Mouse (Mus musculus) right cerebral cortex, postnatal 36 days (tissue): ENCODE results near the gene Abcc9.
"Not testable (repeated sequence)": the region's sequence is repeated elsewhere in the genome, so short reads cannot be mapped to it uniquely, and the experiment has no call there.

ENCODE experiments used
- DNase-seq, 2 experiments: peaks; one replicate each; pipeline ENCODE4 v3.0.0; 2022; ENCODE audit warnings: low spot score in 2 of 2, mixed read lengths in 1 of 2

The Abcc9 gene

GRCm38 (mm10) chr6:142703441-142703930 is 1.4 kb upstream of the Abcc9 start:
- no peak for DNase-seq

GRCm38 (mm10) chr6:142701161-142701560 is 954 bp downstream of the Abcc9 start:
- DNase-seq: no peak

GRCm38 (mm10) chr6:142700753-142701152 is 1.4 kb downstream of the Abcc9 start:
- DNase-seq: no peak

- no peak for DNase-seq
Observed at GRCm38 (mm10) chr6:142692085-142692484, 10.0 kb downstream of the Abcc9 start.

GRCm38 (mm10) chr6:142689673-142690072 is 12.4 kb downstream of the Abcc9 start:
- DNase-seq: no peak

GRCm38 (mm10) chr6:142682985-142683691 is 19.0 kb downstream of the Abcc9 start:
- no peak for DNase-seq

- no peak for DNase-seq
Observed at GRCm38 (mm10) chr6:142670021-142670420, 32.1 kb downstream of the Abcc9 start.

- DNase-seq: no peak
Observed at GRCm38 (mm10) chr6:142669343-142669742, 32.8 kb downstream of the Abcc9 start.

- no peak for DNase-seq
Observed at GRCm38 (mm10) chr6:142668831-142669230, 33.3 kb downstream of the Abcc9 start.

GRCm38 (mm10) chr6:142668419-142668766 is 33.7 kb downstream of the Abcc9 start:
- no peak for DNase-seq

GRCm38 (mm10) chr6:142667701-142668418 is 34.3 kb downstream of the Abcc9 start:
- no peak for DNase-seq

GRCm38 (mm10) chr6:142662056-142662455 is 40.1 kb downstream of the Abcc9 start:
- DNase-seq: not testable (repeated sequence)

- DNase-seq: no peak
Observed at GRCm38 (mm10) chr6:142659038-142659437, 43.1 kb downstream of the Abcc9 start.

GRCm38 (mm10) chr6:142654561-142654960 is 47.6 kb downstream of the Abcc9 start:
- no peak for DNase-seq

- no peak for DNase-seq
Observed at GRCm38 (mm10) chr6:142652175-142652574, 49.9 kb downstream of the Abcc9 start.

- DNase-seq: no peak
Observed at GRCm38 (mm10) chr6:142649331-142649730, 52.8 kb downstream of the Abcc9 start.

GRCm38 (mm10) chr6:142645474-142645873 is 56.6 kb downstream of the Abcc9 start:
- DNase-seq: no peak

GRCm38 (mm10) chr6:142639301-142639700 is 62.8 kb downstream of the Abcc9 start:
- no peak for DNase-seq

- no peak for DNase-seq
Observed at GRCm38 (mm10) chr6:142635654-142636053, 66.5 kb downstream of the Abcc9 start.

- no peak for DNase-seq
Observed at GRCm38 (mm10) chr6:142635185-142635583, 66.9 kb downstream of the Abcc9 start.

GRCm38 (mm10) chr6:142634530-142635184 is 67.5 kb downstream of the Abcc9 start:
- DNase-seq: no peak

- no peak for DNase-seq
Observed at GRCm38 (mm10) chr6:142623351-142623750, 78.8 kb downstream of the Abcc9 start.

- DNase-seq: no peak
Observed at GRCm38 (mm10) chr6:142616659-142617058, 85.5 kb downstream of the Abcc9 start.
